Mouse (Mus musculus) MEL (cell line): Measurements from ENCODE around the gene Actn2. TPM values are rescaled to one million over a fixed set of nuclear protein-coding genes. Genes with fewer than 3 reads are reported as not detected.
A peak's percentile ranks its signal among the peaks of the same experiment; 100 is the strongest.

Experiments
- DNase-seq: peaks from one replicate; pipeline ENCODE4 v3.0.0; 2011; ENCODE audit warnings: low read depth, low spot score
- H3K27ac ChIP-seq: 2 replicates; pipeline ENCODE4 v1.5.1; 2012; ENCODE audit warnings: low read depth, mild to moderate bottlenecking, control low read depth, low read length, moderate library complexity; ENCODE audit not compliant: control insufficient read depth
- H3K27me3 ChIP-seq, 2 experiments: fragments of 150-350 bp in 1 of 2; sonication (generic) in 1 of 2; 2 replicates each; pipeline ENCODE4 v1.6.1; 2012; ENCODE audit warnings: low read length in 2 of 2, mild to moderate bottlenecking in 2 of 2, improper control_type of control experiment in 1 of 2, moderate library complexity in 1 of 2; ENCODE audit not compliant: insufficient read depth in 2 of 2, control insufficient read depth in 1 of 2
- H3K36me3 ChIP-seq, 2 experiments: 2 replicates each; pipeline ENCODE4 v1.6.1; 2012 to 2014; ENCODE audit warnings: low read length in 2 of 2, improper control_type of control experiment in 1 of 2, inconsistent platforms in 1 of 2, mild to moderate bottlenecking in 1 of 2; ENCODE audit not compliant: insufficient read depth in 2 of 2, control insufficient read depth in 1 of 2
- H3K4me1 ChIP-seq, 2 experiments: fragments of 150-350 bp in 1 of 2; sonication (generic) in 1 of 2; 2 replicates each; pipeline ENCODE4 v1.6.1; 2012; ENCODE audit warnings: low read length in 2 of 2, improper control_type of control experiment in 1 of 2, mild to moderate bottlenecking in 1 of 2; ENCODE audit not compliant: insufficient read depth in 2 of 2, control insufficient read depth in 1 of 2
- H3K4me3 ChIP-seq, 2 experiments: fragments of 150-350 bp in 1 of 2; sonication (generic) in 1 of 2; 2 replicates each; pipeline ENCODE4 v1.5.1; 2012; ENCODE audit warnings: low read depth in 2 of 2, low read length in 2 of 2, mild to moderate bottlenecking in 2 of 2, moderate library complexity in 2 of 2, control low read depth in 1 of 2, improper control_type of control experiment in 1 of 2; ENCODE audit not compliant: control insufficient read depth in 1 of 2, insufficient read depth in 1 of 2
- H3K79me2 ChIP-seq: 2 replicates; pipeline ENCODE4 v1.6.1; 2012; ENCODE audit warnings: mild to moderate bottlenecking, low read length, moderate library complexity; ENCODE audit not compliant: control insufficient read depth, poor library complexity, insufficient read depth
- H3K9ac ChIP-seq: 2 replicates; pipeline ENCODE4 v1.6.1; 2012; ENCODE audit warnings: low read depth, mild to moderate bottlenecking, control low read depth, low read length, moderate library complexity; ENCODE audit not compliant: control insufficient read depth, poor library complexity, severe bottlenecking
- H3K9me3 ChIP-seq: fragments of 150-350 bp; sonication (generic); replicated peaks from 2 replicates; pipeline ENCODE4 v1.6.1; 2012; ENCODE audit warnings: mild to moderate bottlenecking, low read length, improper control_type of control experiment, moderate library complexity; ENCODE audit not compliant: insufficient read depth
- BHLHE40 ChIP-seq: IDR thresholded peaks from 2 replicates; pipeline ENCODE4 v1.6.1; 2012; ENCODE audit warnings: low read depth, mild to moderate bottlenecking, inconsistent platforms, low read length, improper control_type of control experiment, borderline replicate concordance
- CHD2 ChIP-seq: IDR thresholded peaks from 2 replicates; pipeline ENCODE4 v1.6.1; 2011; ENCODE audit warnings: low read length, improper control_type of control experiment
- CTCF ChIP-seq, 3 experiments: IDR thresholded peaks in 2 of 3; conservative IDR thresholded peaks in 1 of 3; 2 replicates each; pipeline ENCODE4 v1.5.1; 2011 to 2012; ENCODE audit warnings: low read length in 3 of 3, low read depth in 2 of 3, mild to moderate bottlenecking in 2 of 3, improper control_type of control experiment in 1 of 3, inconsistent platforms in 1 of 3, mixed read lengths in 1 of 3, moderate library complexity in 1 of 3; ENCODE audit not compliant: control insufficient read depth in 1 of 3, insufficient read depth in 1 of 3, poor library complexity in 1 of 3, severe bottlenecking in 1 of 3
- EP300 ChIP-seq, 2 experiments: IDR thresholded peaks; 2 replicates each; pipeline ENCODE4 v1.6.1; 2011; ENCODE audit warnings: improper control_type of control experiment in 2 of 2, low read length in 2 of 2, low read depth in 1 of 2, mild to moderate bottlenecking in 1 of 2
- GABPA ChIP-seq: IDR thresholded peaks from 2 replicates; pipeline ENCODE4 v1.6.1; 2012; ENCODE audit warnings: low read depth, mild to moderate bottlenecking, inconsistent platforms, low read length, improper control_type of control experiment, moderate library complexity
- GATA1 ChIP-seq: IDR thresholded peaks from 2 replicates; pipeline ENCODE4 v1.6.1; 2011; ENCODE audit warnings: low read depth, low read length, improper control_type of control experiment
- MAFK ChIP-seq: IDR thresholded peaks from 2 replicates; pipeline ENCODE4 v1.6.1; 2011; ENCODE audit warnings: low read depth, mild to moderate bottlenecking, low read length, improper control_type of control experiment, borderline replicate concordance
- MAX ChIP-seq: IDR thresholded peaks from 2 replicates; pipeline ENCODE4 v1.6.1; 2011; ENCODE audit warnings: low read length, improper control_type of control experiment
- MAZ ChIP-seq: IDR thresholded peaks from 2 replicates; pipeline ENCODE4 v1.6.1; 2012; ENCODE audit warnings: low read depth, mild to moderate bottlenecking, inconsistent platforms, low read length, improper control_type of control experiment
- MYB ChIP-seq: IDR thresholded peaks from 2 replicates; pipeline ENCODE4 v1.6.1; 2011; ENCODE audit warnings: mild to moderate bottlenecking, low read depth, low read length, improper control_type of control experiment
- MYC ChIP-seq: IDR thresholded peaks from 2 replicates; pipeline ENCODE4 v1.6.1; 2011; ENCODE audit warnings: low read depth, mild to moderate bottlenecking, low read length, improper control_type of control experiment, moderate library complexity
- NELFE ChIP-seq: IDR thresholded peaks from 2 replicates; pipeline ENCODE4 v1.6.1; 2011; ENCODE audit warnings: low read depth, low read length, improper control_type of control experiment
- NRF1 ChIP-seq: IDR thresholded peaks from 2 replicates; pipeline ENCODE4 v1.6.1; 2014; ENCODE audit warnings: low read depth, mild to moderate bottlenecking, inconsistent platforms, low read length, improper control_type of control experiment, moderate library complexity; ENCODE audit not compliant: poor library complexity, insufficient read depth, severe bottlenecking
- POLR2A ChIP-seq, 2 experiments: IDR thresholded peaks; 2 replicates each; pipeline ENCODE4 v1.6.1; 2011 to 2012; ENCODE audit warnings: low read length in 2 of 2, mild to moderate bottlenecking in 2 of 2, control low read depth in 1 of 2, improper control_type of control experiment in 1 of 2, low read depth in 1 of 2, moderate library complexity in 1 of 2; ENCODE audit not compliant: control insufficient read depth in 1 of 2, insufficient read depth in 1 of 2, poor library complexity in 1 of 2
- POLR2AphosphoS2 ChIP-seq: IDR thresholded peaks from 2 replicates; pipeline ENCODE4 v1.6.1; 2011; ENCODE audit warnings: low read length, improper control_type of control experiment
- RAD21 ChIP-seq: IDR thresholded peaks from 2 replicates; pipeline ENCODE4 v1.6.1; 2011; ENCODE audit warnings: mild to moderate bottlenecking, low read depth, low read length, improper control_type of control experiment
- SMC3 ChIP-seq: IDR thresholded peaks from 2 replicates; pipeline ENCODE4 v1.6.1; 2011; ENCODE audit warnings: low read depth, low read length, improper control_type of control experiment
- TBP ChIP-seq: IDR thresholded peaks from 2 replicates; pipeline ENCODE4 v1.8.0; 2011; ENCODE audit warnings: low read depth, low read length, improper control_type of control experiment
- UBTF ChIP-seq: IDR thresholded peaks from 2 replicates; pipeline ENCODE4 v1.6.1; 2012; ENCODE audit warnings: low read depth, mild to moderate bottlenecking, inconsistent platforms, low read length, improper control_type of control experiment, moderate library complexity, borderline replicate concordance; ENCODE audit not compliant: insufficient read depth
- ZC3H11A ChIP-seq: IDR thresholded peaks from 2 replicates; pipeline ENCODE4 v1.6.1; 2012; ENCODE audit warnings: low read depth, mild to moderate bottlenecking, inconsistent platforms, low read length, improper control_type of control experiment
- polyA plus RNA-seq, 2 experiments: library from polyadenylated mRNA; stranded (reverse) in 1 of 2; unstranded in 1 of 2; fragments of >175 nt in 1 of 2; fragments of >200 nt in 1 of 2; gene quantifications; 2 replicates each; pipeline versions ENCODE4 v1.2.1 to v1.2.4; 2012; ENCODE audit warnings: low replicate concordance in 2 of 2, low read depth in 1 of 2; ENCODE audit not compliant: insufficient read length in 2 of 2, insufficient read depth in 1 of 2, missing spikeins in 1 of 2
- total RNA-seq: library from RNA; depleted of rRNA; stranded (reverse); fragments of 300-350 nt; gene quantifications from 2 replicates; pipeline ENCODE4 v1.2.3, GENCODE M21; 2012; rRNA removed

Gene Actn2
- not detected in 2 replicates for total RNA-seq
- not detected for polyA plus RNA-seq

DNA sequence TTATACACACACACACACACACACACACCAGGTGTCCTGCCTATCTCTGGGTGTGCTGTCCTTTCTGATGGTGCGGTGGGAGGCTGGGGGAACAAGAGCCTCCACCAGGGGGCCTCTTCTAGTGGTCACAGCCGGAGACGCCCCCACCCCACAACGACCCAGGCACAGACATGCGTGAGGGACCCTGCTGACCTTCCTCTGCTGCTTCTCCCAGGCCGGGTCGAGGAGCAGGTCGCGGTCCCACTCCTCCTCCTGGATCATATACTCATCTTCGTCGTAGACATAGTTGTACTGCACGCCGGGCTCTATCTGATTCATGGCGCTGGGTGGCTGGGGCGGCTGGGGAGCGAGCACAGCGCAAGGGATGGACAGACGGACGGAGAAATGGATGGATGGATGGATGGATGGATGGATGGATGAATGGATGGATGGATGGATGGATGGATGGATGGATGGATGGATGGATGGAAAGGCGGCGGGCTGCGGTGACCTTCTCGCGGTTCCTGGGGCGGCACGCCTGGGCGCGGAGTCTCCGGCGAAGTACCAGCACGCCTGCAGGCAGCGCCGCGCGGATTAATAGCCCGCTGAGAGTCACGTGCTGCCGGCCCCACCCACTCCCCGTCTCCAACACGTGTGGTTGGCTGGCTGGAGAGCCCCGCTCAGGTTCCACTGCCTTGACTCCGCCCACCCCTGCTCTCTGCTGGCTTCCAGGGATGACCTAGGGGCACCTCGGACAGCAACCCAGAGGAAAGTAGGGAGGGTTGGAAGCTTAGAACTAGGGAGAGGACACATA is at the start of gene Actn2:
Gene Actn2, minus strand, starts transcription at position 578 of the 793 bp plus-strand sequence.
- H3K9ac ChIP-seq = no peak within 1 kb of the TSS
- H3K4me1 ChIP-seq = no peaks in the 10 kb centered on the region
- H3K36me3 ChIP-seq = no peaks in the 10 kb centered on the region
- no peaks in the 10 kb centered on the region for H3K27me3 ChIP-seq
- no peak within 1 kb of the TSS for H3K4me3 ChIP-seq
- H3K79me2 ChIP-seq = no peaks in the 10 kb centered on the region
- H3K27ac ChIP-seq = no peak within 1 kb of the TSS
- TF ChIP-seq UBTF = no peak
- no peak for TF ChIP-seq MYB
- TF ChIP-seq MAX = no peak
- no peak for TF ChIP-seq CHD2
- TF ChIP-seq TBP = no peak
- TF ChIP-seq NRF1 = no peak
- no peak for TF ChIP-seq MAZ
- TF ChIP-seq GABPA = no peak
- TF ChIP-seq MAFK = no peak
- DNase-seq = no peak
- no peaks in the 10 kb centered on the region for H3K9me3 ChIP-seq

DNA sequence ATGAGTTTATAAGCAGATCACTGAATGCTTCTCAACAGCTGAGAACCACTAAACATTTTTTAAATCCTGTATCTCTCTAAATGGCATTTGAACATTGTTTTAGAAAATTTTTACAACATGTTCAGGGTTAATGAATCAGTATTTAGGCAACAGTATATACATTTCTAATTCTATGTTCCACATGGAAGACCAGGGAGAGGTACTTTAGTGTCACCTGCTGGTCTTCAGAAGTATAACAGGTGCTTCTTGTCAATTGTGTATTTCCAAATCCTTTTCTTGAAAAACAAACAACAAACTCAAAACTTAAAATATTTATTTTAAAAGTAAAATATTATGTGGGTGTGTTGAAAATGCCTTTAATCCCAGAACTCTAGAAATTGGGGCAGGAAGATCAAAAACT is 45.7 kb upstream of the Actn2 start:
- no peaks in the 10 kb centered on the region for H3K36me3 ChIP-seq
- no peaks in the 10 kb centered on the region for H3K27me3 ChIP-seq
- H3K79me2 ChIP-seq = no peaks in the 10 kb centered on the region
- peak; percentile 74 for DNase-seq
- no peaks in the 10 kb centered on the region for H3K9me3 ChIP-seq
- H3K4me1 ChIP-seq = no peaks in the 10 kb centered on the region
- H3K27ac ChIP-seq = no peak overlapping the region
- peak; percentile 39; the same call in 1 of the 2 replicates for TF ChIP-seq MAX
- peak; percentile 100 for TF ChIP-seq RAD21
- no peak for TF ChIP-seq BHLHE40
- TF ChIP-seq GATA1 = no peak
- TF ChIP-seq NELFE = no peak
- TF ChIP-seq CTCF (IDR thresholded peaks at IDR 0.05 in 2 of 3, conservative IDR thresholded peaks at IDR 0.05 in 1 of 3; ENCODE audit: control insufficient read depth in 1 of 3, insufficient read depth in 1 of 3, low read depth in 2 of 3, low read length in 3 of 3, poor library complexity in 1 of 3, severe bottlenecking in 1 of 3) = peak; percentile 29 to 94 (median 73); a peak in 5 of 6 replicates
- TF ChIP-seq POLR2A (IDR thresholded peaks at IDR 0.05; ENCODE audit: control insufficient read depth in 1 of 2, insufficient read depth in 1 of 2, low read depth in 1 of 2, low read length in 2 of 2, poor library complexity in 1 of 2) = no peak
- no peak for TF ChIP-seq EP300 (IDR thresholded peaks at IDR 0.05; ENCODE audit: low read depth in 1 of 2, low read length in 2 of 2)
- TF ChIP-seq SMC3 = peak; percentile 98
- no peak for TF ChIP-seq POLR2AphosphoS2
- peak; percentile 80; the same call in 1 of the 2 replicates for TF ChIP-seq MYC
- TF ChIP-seq ZC3H11A = peak; percentile 95
- H3K9ac ChIP-seq = no peak overlapping the region
- H3K4me3 ChIP-seq = no peak overlapping the region
